Mouse (Mus musculus): Measurements from ENCODE around the gene Cuedc1. TPM values are rescaled to one million over a fixed set of nuclear protein-coding genes. Genes with fewer than 3 reads are reported as not detected.

Gene Cuedc1
- polyA plus RNA-seq, 1 experiment = 16.5 TPM

GRCm38 (mm10) chr11:88170606-88171005 is 72.7 kb downstream of the Cuedc1 start:
- Histone ChIP-seq H3K36me3 (ENCODE audit: control insufficient read depth, insufficient read depth, low read length) (no peaks in the 10 kb centered on the region), H3K4me1 (ENCODE audit: control insufficient read depth, insufficient read depth, low read length) (peaks cover 16% of the 10 kb centered on the region), H3K4me3 (ENCODE audit: insufficient read depth, low read depth, low read length) (no peak overlapping the region), H3K27ac (ENCODE audit: insufficient read depth, low read depth, low read length) (no peak overlapping the region), H3K27me3 (replicated peaks; ENCODE audit: control insufficient read depth, insufficient read depth, low read length) (no peaks in the 10 kb centered on the region)
- WGBS = 94% methylated on average over 3 of the region's 3 CpGs
- TF ChIP-seq CTCF (conservative IDR thresholded peaks at IDR 0.05; ENCODE audit: insufficient read depth, insufficient read length, low read depth, low read length) (no peak), POLR2A (IDR thresholded peaks at IDR 0.05; ENCODE audit: low read depth, low read length) (no peak)
- DNase-seq = no peak

GRCm38 (mm10) chr11:88171876-88172442 is 74.1 kb downstream of the Cuedc1 start:
- 66% methylated on average over 15 of the region's 15 CpGs for WGBS
- H3K4me3 ChIP-seq (ENCODE audit: insufficient read depth, low read depth, low read length) = no peak overlapping the region
- no peaks in the 10 kb centered on the region for H3K36me3 ChIP-seq (ENCODE audit: control insufficient read depth, insufficient read depth, low read length)
- peak overlapping the region; percentile 75; the same call in 1 of the 2 replicates for H3K27ac ChIP-seq (ENCODE audit: insufficient read depth, low read depth, low read length)
- TF ChIP-seq POLR2A (IDR thresholded peaks at IDR 0.05; ENCODE audit: low read depth, low read length) (no peak), CTCF (conservative IDR thresholded peaks at IDR 0.05; ENCODE audit: insufficient read depth, insufficient read length, low read depth, low read length) (no peak)
- peaks cover 8% of the 10 kb centered on the region; the same call in 1 of the 2 replicates for H3K4me1 ChIP-seq (ENCODE audit: control insufficient read depth, insufficient read depth, low read length)
- H3K27me3 ChIP-seq (replicated peaks; ENCODE audit: control insufficient read depth, insufficient read depth, low read length) = no peaks in the 10 kb centered on the region
- no peak for DNase-seq

GRCm38 (mm10) chr11:88172601-88173325 is 74.9 kb downstream of the Cuedc1 start:
- DNase-seq = peak; percentile 83
- 31% methylated on average over 10 of the region's 10 CpGs for WGBS
- peak overlapping the region; percentile 75 for H3K27ac ChIP-seq (ENCODE audit: insufficient read depth, low read depth, low read length)
- no peaks in the 10 kb centered on the region for H3K36me3 ChIP-seq (ENCODE audit: control insufficient read depth, insufficient read depth, low read length)
- H3K4me3 ChIP-seq (ENCODE audit: insufficient read depth, low read depth, low read length) = no peak overlapping the region
- TF ChIP-seq POLR2A (IDR thresholded peaks at IDR 0.05; ENCODE audit: low read depth, low read length) = no peak
- TF ChIP-seq CTCF (conservative IDR thresholded peaks at IDR 0.05; ENCODE audit: insufficient read depth, insufficient read length, low read depth, low read length) = no peak
- H3K27me3 ChIP-seq (replicated peaks; ENCODE audit: control insufficient read depth, insufficient read depth, low read length) = no peaks in the 10 kb centered on the region
- peaks cover 8% of the 10 kb centered on the region; the same call in 1 of the 2 replicates for H3K4me1 ChIP-seq (ENCODE audit: control insufficient read depth, insufficient read depth, low read length)

GRCm38 (mm10) chr11:88173386-88174025 is 75.6 kb downstream of the Cuedc1 start:
- 40% methylated on average over 9 of the region's 9 CpGs for WGBS
- Histone ChIP-seq H3K27me3 (replicated peaks; ENCODE audit: control insufficient read depth, insufficient read depth, low read length) (no peaks in the 10 kb centered on the region), H3K4me3 (ENCODE audit: insufficient read depth, low read depth, low read length) (no peak overlapping the region), H3K27ac (ENCODE audit: insufficient read depth, low read depth, low read length) (peak overlapping the region; percentile 58), H3K36me3 (ENCODE audit: control insufficient read depth, insufficient read depth, low read length) (no peaks in the 10 kb centered on the region), H3K4me1 (ENCODE audit: control insufficient read depth, insufficient read depth, low read length) (peaks cover 8% of the 10 kb centered on the region; the same call in 1 of the 2 replicates)
- no peak for DNase-seq
- TF ChIP-seq POLR2A (IDR thresholded peaks at IDR 0.05; ENCODE audit: low read depth, low read length) (no peak), CTCF (conservative IDR thresholded peaks at IDR 0.05; ENCODE audit: insufficient read depth, insufficient read length, low read depth, low read length) (no peak)

- H3K4me3 ChIP-seq (ENCODE audit: insufficient read depth, low read depth, low read length) = no peak overlapping the region
- H3K4me1 ChIP-seq (ENCODE audit: control insufficient read depth, insufficient read depth, low read length) = peaks cover 3% of the 10 kb centered on the region; the same call in 1 of the 2 replicates
- H3K27me3 ChIP-seq (replicated peaks; ENCODE audit: control insufficient read depth, insufficient read depth, low read length) = no peaks in the 10 kb centered on the region
- H3K27ac ChIP-seq (ENCODE audit: insufficient read depth, low read depth, low read length) = peak overlapping the region; percentile 80
- 37% methylated on average over 6 of the region's 6 CpGs for WGBS
- no peak for TF ChIP-seq POLR2A (IDR thresholded peaks at IDR 0.05; ENCODE audit: low read depth, low read length)
- no peak for TF ChIP-seq CTCF (conservative IDR thresholded peaks at IDR 0.05; ENCODE audit: insufficient read depth, insufficient read length, low read depth, low read length)
- H3K36me3 ChIP-seq (ENCODE audit: control insufficient read depth, insufficient read depth, low read length) = no peaks in the 10 kb centered on the region
- DNase-seq = no peak
These were observed 82.7 kb downstream of the Cuedc1 start for GRCm38 (mm10) chr11:88180467-88180958.

GRCm38 (mm10) chr11:88180959-88181619 is 83.2 kb downstream of the Cuedc1 start:
- H3K27ac ChIP-seq (ENCODE audit: insufficient read depth, low read depth, low read length) = peak overlapping the region; percentile 85
- WGBS = 26% methylated on average over 16 of the region's 16 CpGs
- peaks cover 4% of the 10 kb centered on the region for H3K4me1 ChIP-seq (ENCODE audit: control insufficient read depth, insufficient read depth, low read length)
- no peaks in the 10 kb centered on the region for H3K27me3 ChIP-seq (replicated peaks; ENCODE audit: control insufficient read depth, insufficient read depth, low read length)
- no peak for TF ChIP-seq POLR2A (IDR thresholded peaks at IDR 0.05; ENCODE audit: low read depth, low read length)
- H3K36me3 ChIP-seq (ENCODE audit: control insufficient read depth, insufficient read depth, low read length) = no peaks in the 10 kb centered on the region
- DNase-seq = peak; percentile 94
- H3K4me3 ChIP-seq (ENCODE audit: insufficient read depth, low read depth, low read length) = no peak overlapping the region

Data from kidney, adult 2 months (tissue).